Mouse (Mus musculus): ENCODE measurements around the gene Mcoln2.

Mcoln2 gene

GRCm38 (mm10) chr3:146145501-146145900, 4.1 kb upstream of the Mcoln2 start:
- DNase-seq (ENCODE audit: low spot score in 2 of 2): no peak

- DNase-seq (ENCODE audit: low spot score in 2 of 2): no peak
Observed at GRCm38 (mm10) chr3:146146131-146146530, 3.5 kb upstream of the Mcoln2 start.

GRCm38 (mm10) chr3:146150058-146150400, 396 bp downstream of the Mcoln2 start:
- DNase-seq (ENCODE audit: low spot score in 2 of 2): no peak

- DNase-seq (ENCODE audit: low spot score in 2 of 2): no peak
Observed at GRCm38 (mm10) chr3:146150560-146150959, 927 bp downstream of the Mcoln2 start.

GRCm38 (mm10) chr3:146151328-146151727, 1.7 kb downstream of the Mcoln2 start:
- no peak for DNase-seq (ENCODE audit: low spot score in 2 of 2)

GRCm38 (mm10) chr3:146151755-146152154, 2.1 kb downstream of the Mcoln2 start:
- DNase-seq (ENCODE audit: low spot score in 2 of 2): no peak

GRCm38 (mm10) chr3:146152348-146152747, 2.7 kb downstream of the Mcoln2 start:
- no peak for DNase-seq (ENCODE audit: low spot score in 2 of 2)

GRCm38 (mm10) chr3:146152913-146153312, 3.3 kb downstream of the Mcoln2 start:
- DNase-seq (ENCODE audit: low spot score in 2 of 2): no peak

- no peak for DNase-seq (ENCODE audit: low spot score in 2 of 2)
Observed at GRCm38 (mm10) chr3:146153862-146154611, 4.4 kb downstream of the Mcoln2 start.

- no peak for DNase-seq (ENCODE audit: low spot score in 2 of 2)
Observed at GRCm38 (mm10) chr3:146155628-146156576, 6.3 kb downstream of the Mcoln2 start.

GRCm38 (mm10) chr3:146156811-146157210, 7.2 kb downstream of the Mcoln2 start:
- no peak for DNase-seq (ENCODE audit: low spot score in 2 of 2)

- no peak for DNase-seq (ENCODE audit: low spot score in 2 of 2)
Observed at GRCm38 (mm10) chr3:146158039-146158438, 8.4 kb downstream of the Mcoln2 start.

- no peak for DNase-seq (ENCODE audit: low spot score in 2 of 2)
Observed at GRCm38 (mm10) chr3:146159360-146159759, 9.7 kb downstream of the Mcoln2 start.

GRCm38 (mm10) chr3:146162197-146162596, 12.6 kb downstream of the Mcoln2 start:
- DNase-seq (ENCODE audit: low spot score in 2 of 2): no peak

- no peak for DNase-seq (ENCODE audit: low spot score in 2 of 2)
Observed at GRCm38 (mm10) chr3:146169356-146169755, 19.7 kb downstream of the Mcoln2 start.

GRCm38 (mm10) chr3:146173030-146173429, 23.4 kb downstream of the Mcoln2 start:
- DNase-seq (ENCODE audit: low spot score in 2 of 2): no peak

GRCm38 (mm10) chr3:146174215-146174614, 24.6 kb downstream of the Mcoln2 start:
- no peak for DNase-seq (ENCODE audit: low spot score in 2 of 2)

- DNase-seq (ENCODE audit: low spot score in 2 of 2): no peak
Observed at GRCm38 (mm10) chr3:146177295-146177694, 27.7 kb downstream of the Mcoln2 start.

- peak; percentile 71 to 87 for DNase-seq (ENCODE audit: low spot score in 2 of 2)
Observed at GRCm38 (mm10) chr3:146177748-146178582, 28.3 kb downstream of the Mcoln2 start.

- DNase-seq (ENCODE audit: low spot score in 2 of 2): no peak
Observed at GRCm38 (mm10) chr3:146180341-146180740, 30.7 kb downstream of the Mcoln2 start.

GRCm38 (mm10) chr3:146180986-146181385, 31.4 kb downstream of the Mcoln2 start:
- DNase-seq (ENCODE audit: low spot score in 2 of 2): peak; percentile 46 to 60

All from cerebellum, postnatal 4 days (tissue).